Mouse (Mus musculus) C3H10T1/2 (cell line): Measurements from ENCODE around the gene Veph1. TPM values are rescaled to one million over a fixed set of nuclear protein-coding genes. Genes with fewer than 3 reads are reported as not detected.

Experiments used
- polyA plus RNA-seq, 2 experiments: library from polyadenylated mRNA; unstranded; fragments of >200 nt; fragmentation: generic; extraction: Trizol; gene quantifications; one replicate each; pipeline ENCODE4 v1.2.1; 2012; ENCODE audit warnings: missing spikeins in 2 of 2

Gene Veph1
- under 1 TPM in 1 of 2 experiments, not detected in 1; 0.59 TPM for polyA plus RNA-seq

GRCm38 (mm10) chr3:66296545-66296944 lies at the start of gene Veph1:
Veph1 (minus strand) TSS chr3:66296837.

GRCm38 (mm10) chr3:66219655-66220191 lies 76.9 kb downstream of the Veph1 start, which contains the start of gene Ptx3:
Ptx3 (plus strand) TSS chr3:66219910.

Other genes with a start within 250 kb of the Veph1 start
- 10 to 100 TPM in 1 of 2 experiments, under 1 TPM in 1; 0.82 to 57.1 TPM for gene Ptx3, start 76.9 kb downstream of the Veph1 start, polyA plus RNA-seq